Mouse (Mus musculus): ENCODE results near the gene Cdc7.

DNA sequence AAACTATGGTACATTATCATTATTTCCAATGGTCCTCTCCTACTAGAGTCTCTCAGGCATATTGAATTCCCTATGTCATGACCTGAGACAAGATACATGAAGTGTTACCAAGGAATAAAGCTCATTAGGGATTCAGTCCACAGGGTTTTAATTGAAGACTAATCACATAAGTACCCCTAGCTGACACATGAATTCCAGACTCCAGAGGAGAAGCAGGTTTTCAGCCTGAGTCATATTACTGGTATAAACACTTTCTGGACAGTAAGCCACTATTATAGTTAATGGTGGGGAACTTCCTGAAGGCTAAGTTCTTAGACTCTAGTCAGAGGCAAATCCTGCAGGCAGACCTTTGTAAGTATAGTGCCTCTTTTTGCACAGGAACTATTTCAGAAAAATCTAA lies 44.8 kb upstream of the Cdc7 start:
- TF ChIP-seq CTCF (IDR thresholded peaks at IDR 0.05; ENCODE audit: control insufficient read depth, insufficient read depth, insufficient replicate concordance, low read depth, low read length) (no peak), POLR2A (IDR thresholded peaks at IDR 0.05; ENCODE audit: control insufficient read depth, low read depth, low read length) (no peak)

All from testis, adult 2 months (tissue).